Mouse (Mus musculus): ENCODE results near the gene C1qtnf5.

The C1qtnf5 gene

GRCm38 (mm10) chr9:44107110-44107509, at the start of gene C1qtnf5:
C1qtnf5 (plus strand) TSS chr9:44107245.
- peak in 1 of 2 experiments; percentile 31 for DNase-seq (ENCODE audit: low spot score in 2 of 2)

DNA sequence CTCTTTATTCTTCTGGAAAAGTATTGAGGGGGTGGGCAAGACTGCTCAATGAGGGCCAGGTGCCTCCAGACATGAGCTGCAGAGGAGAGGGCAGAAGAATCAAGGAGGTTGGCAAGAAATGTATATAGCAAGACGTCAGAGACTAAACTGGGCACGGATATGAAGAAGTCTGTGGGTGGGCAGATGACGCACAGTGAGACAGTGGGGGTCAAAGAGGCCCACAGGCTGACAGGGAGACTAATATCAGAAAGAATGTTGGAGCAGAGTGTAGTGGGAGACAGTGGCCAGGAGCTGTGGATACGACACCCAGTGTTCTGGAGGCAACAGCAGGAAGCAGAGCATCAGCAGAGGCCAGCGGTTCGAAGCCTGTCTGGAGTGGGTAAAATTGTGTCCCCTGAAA, 48.4 kb upstream of the C1qtnf5 start:
- DNase-seq (ENCODE audit: low spot score in 2 of 2) = no peak

DNA sequence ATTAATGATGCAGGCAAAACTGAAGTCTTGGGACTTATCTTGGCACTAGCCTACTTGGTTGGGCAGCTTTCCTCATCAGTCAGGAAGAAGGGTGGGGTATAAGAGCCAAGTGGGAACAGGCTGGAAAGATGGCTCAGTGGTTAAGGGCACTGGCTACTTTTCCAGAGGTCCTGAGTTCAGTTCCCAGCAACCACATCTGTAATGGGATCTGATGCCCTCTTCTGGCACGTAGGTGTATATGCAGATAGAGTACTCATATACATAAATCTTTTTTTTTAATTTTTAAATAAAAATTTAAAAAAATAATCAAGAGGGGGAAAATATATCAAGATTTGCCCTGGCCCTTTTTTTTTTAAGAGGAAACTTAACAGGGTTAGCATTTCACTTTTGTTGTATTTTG, 41.9 kb upstream of the C1qtnf5 start:
- no peak for DNase-seq (ENCODE audit: low spot score in 2 of 2)

DNA sequence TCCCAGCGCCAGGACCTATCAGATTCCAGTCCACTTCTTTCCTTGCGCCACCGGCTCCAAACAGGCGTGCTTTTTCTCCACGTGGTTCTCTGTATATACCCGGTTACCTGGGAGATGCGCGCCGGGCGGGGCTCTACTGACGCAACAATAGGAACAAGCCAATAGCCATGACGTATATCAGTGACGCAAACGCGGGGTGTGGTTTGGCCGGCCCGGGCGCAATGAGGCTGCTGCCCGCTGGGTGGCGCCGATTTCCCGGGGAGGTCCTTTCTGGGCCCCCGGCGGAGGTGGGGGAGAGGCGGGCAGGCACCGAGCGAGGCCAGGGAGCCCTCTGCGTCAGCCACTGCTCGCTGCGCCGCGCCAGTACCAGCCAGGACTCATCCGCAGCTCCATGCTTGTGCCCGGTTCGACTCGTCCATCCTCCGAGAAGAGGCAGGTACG, 40.2 kb upstream of the C1qtnf5 start, which contains the start of gene Usp2:
Usp2 (plus strand) TSS at position 237 of the 441 bp plus-strand sequence.
- peak; percentile 94 to 95 for DNase-seq (ENCODE audit: low spot score in 2 of 2)

DNA sequence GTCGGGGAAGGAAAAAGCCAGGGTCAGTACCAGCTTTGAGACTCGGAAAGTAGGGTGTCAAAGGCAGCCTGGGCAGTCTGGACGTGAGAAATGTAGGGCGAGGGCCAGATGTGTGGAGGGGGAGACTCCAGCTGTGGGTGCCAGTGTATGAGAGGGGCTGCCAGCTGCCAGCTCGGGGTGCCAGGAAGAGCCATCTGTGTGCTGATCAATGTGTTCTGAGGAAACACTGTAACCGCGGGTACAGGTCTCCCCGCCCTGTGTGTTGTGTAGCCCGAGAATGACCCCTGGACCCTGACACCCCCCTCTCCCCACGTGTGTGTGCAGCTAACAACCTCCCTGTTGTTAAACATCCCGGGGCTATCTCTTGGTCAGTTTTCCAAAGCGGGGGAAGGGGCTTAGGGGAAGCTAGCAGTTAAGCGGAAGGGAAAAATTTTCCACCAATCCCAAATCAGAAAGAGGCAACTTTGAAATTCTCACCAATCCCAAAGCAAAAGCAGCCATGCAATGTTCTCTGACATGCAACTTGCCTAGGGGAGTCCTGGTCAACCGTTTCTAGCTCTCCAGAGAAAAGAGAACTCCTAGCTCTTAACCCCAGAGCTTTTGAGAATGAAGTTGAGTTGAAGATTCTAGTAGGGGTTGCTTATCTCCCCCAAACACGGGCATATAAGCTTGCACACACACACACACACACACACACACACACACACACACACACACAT, 39.6 kb upstream of the C1qtnf5 start:
- DNase-seq (ENCODE audit: low spot score in 2 of 2) = no peak

GRCm38 (mm10) chr9:44067960-44068330, 39.1 kb upstream of the C1qtnf5 start:
- DNase-seq (ENCODE audit: low spot score in 2 of 2) = no peak

GRCm38 (mm10) chr9:44069252-44069651, 37.8 kb upstream of the C1qtnf5 start:
- no peak for DNase-seq (ENCODE audit: low spot score in 2 of 2)

DNA sequence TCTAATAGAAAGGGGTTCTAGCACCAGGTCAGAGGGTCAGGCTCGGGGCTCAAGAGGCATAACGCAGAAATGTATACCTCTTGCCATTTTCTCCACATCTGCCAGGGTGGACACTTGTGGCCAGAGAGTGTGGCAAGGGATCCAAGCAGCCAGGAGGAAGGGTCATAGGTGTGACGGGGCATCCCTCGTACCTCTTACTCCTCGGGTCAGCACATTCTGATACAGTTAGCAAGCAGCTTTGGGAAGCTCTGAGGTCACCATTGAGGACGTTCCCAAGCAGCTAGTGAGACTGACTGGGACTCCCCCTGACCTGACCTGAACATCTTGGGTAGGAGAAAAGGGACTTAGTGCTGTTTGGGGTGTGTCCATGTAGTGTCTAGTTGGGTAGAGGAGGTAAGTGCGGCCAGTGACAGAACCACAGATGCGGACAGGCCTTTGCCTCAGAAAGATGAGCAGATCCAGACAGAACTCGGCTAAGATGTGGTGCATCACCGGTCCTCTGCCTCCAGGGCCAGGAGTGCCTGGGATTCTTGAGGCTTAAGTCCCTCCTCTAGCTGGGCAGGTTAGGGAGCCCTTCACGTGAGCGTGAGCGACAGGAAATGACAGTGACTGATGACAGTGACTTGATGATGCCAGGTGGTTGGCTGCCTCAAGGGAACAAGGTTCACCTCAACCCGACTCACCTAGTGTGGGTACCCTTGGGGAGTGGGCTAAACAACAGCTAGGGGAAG, 36.8 kb upstream of the C1qtnf5 start:
- no peak for DNase-seq (ENCODE audit: low spot score in 2 of 2)

DNA sequence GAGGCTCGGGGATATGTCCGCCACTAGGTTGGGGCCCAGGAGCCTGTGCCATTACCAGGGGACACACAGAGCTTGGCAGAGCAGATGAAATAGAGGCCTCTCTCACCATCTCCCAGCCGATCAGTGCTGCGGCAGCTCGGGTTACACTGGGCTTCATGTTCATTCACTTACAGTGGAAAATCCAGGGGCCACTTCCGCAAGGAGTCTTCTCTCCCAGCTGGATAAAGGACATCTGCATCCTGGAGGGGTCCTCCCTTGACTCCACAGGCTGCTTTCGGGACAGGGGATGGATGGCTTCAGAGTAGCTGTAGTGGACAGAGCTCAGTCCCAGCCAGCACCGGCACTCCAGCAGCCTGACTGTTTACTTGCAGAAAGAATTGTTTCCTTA, 36.2 kb upstream of the C1qtnf5 start:
- DNase-seq (ENCODE audit: low spot score in 2 of 2) = no peak

GRCm38 (mm10) chr9:44071914-44072598, 35.0 kb upstream of the C1qtnf5 start:
- DNase-seq (ENCODE audit: low spot score in 2 of 2) = no peak

- DNase-seq (ENCODE audit: low spot score in 2 of 2) = no peak
Observed at GRCm38 (mm10) chr9:44072599-44072915, 34.5 kb upstream of the C1qtnf5 start.

DNA sequence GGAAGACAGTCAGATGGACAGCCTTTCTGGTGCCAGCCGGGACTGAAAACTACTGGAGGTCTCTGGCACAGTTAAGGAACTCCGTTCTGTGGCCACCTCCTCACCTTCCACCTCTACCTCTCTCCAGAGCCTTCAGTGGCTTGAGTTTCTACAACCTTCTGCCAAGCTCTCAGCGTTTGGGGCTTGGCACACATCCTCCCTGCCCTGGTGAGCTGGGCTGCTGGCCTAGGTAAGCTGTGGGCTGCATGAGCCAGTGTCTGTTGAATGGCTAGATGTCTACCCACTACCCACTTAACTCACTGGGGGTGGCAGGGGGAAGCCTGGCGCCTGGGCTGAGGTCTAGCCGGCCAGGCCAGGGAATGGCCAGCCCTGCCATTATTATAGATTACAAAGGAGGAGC, 33.9 kb upstream of the C1qtnf5 start:
- no peak for DNase-seq (ENCODE audit: low spot score in 2 of 2)

DNA sequence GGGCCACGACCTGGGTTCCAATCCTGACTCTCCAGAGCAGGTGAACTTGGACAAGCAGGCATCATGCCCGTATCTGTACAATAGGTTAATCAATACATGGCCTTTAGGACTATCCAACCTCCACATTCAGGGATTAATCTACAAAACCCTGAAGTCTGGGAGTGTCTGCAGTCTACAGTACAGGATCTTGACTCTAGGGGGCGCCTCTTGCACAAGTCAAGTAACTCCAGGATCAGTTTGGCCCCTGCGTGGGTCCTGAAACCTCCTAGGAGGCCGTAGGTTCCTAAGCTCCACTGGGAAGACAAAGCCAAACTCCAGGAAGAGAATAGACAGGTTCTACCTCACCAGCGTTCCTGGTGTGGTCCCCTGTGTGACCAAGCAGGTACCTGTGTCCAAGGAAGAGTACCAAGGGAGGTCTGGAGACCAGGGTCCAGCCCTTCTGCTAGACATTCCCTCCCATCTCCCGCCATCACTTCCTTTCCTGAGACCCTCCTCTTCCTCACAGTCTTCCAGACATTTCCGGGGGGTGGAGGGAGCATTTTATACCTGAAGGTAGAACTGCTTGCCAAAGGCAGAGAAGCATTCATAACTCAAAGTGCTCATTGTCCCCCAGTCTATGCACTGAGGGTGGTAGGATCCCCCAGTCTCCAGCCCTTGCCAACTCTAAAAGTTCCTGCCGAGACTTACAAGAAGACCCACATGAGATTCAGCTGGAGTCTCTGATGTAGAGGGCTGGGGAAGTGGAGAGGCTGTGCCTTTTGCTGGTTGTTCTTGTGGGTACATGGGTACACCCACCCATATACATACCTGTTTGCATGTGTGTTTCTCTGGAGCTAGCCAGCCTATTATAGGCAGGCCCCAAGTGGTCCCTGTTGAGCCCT, 32.4 kb upstream of the C1qtnf5 start:
- DNase-seq (ENCODE audit: low spot score in 2 of 2) = no peak

GRCm38 (mm10) chr9:44075276-44075995, 31.6 kb upstream of the C1qtnf5 start:
- DNase-seq (ENCODE audit: low spot score in 2 of 2) = no peak

GRCm38 (mm10) chr9:44075996-44076763, 30.9 kb upstream of the C1qtnf5 start:
- DNase-seq (ENCODE audit: low spot score in 2 of 2) = no peak

DNA sequence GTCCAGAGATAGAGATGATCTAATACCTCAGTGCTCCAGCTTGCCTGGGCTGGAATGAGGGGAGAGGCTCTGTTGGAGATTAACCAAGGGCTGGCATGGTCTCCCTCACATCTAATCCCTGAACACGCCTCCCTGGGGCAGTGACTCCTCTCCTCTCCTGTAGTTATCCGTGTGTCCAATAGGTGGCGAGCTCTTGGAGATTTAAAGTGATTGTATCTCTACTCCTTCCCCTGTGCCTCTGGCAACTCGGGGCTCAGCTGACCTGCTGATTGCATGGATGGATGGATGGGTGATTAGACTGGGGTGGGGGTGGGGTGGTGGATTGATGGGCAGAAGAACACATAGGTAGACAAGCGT, 30.3 kb upstream of the C1qtnf5 start:
- DNase-seq (ENCODE audit: low spot score in 2 of 2) = peak; percentile 32 to 36

GRCm38 (mm10) chr9:44077266-44077910, 29.7 kb upstream of the C1qtnf5 start:
- no peak for DNase-seq (ENCODE audit: low spot score in 2 of 2)

GRCm38 (mm10) chr9:44078136-44078797, 28.8 kb upstream of the C1qtnf5 start:
- DNase-seq (ENCODE audit: low spot score in 2 of 2) = no peak
